Mouse (Mus musculus) CH12F3 (cell line): ENCODE results near the gene Stk39.

Experiments used
- in situ Hi-C: fragments of 300-500 bp; cut with MboI; formaldehyde crosslinking; loops from 2 replicates; pipeline ENCODE4 v1.14.3; 2020; ENCODE audit warnings: low sequenced_read_pairs

The Stk39 gene

DNA sequence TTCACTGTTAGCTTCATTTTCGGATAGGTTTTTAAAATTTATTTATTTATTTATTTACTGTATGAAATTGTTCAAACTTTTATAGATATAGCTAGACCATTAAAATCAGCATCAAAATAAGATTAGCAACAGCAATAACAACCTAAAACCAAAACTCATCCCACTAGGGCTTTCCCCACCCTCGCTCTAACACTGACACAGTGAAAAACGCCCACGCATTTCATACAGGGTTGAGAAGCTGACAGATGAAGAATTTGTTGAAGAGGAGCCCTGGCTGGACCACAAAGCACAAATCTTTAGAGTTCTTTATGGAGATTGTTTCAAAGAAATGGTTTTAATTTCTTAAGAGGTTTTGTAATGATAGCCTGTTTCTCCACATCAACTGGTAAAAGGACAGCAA lies 310.1 kb downstream of the Stk39 start:
- in situ Hi-C loops, result no loop called here

DNA sequence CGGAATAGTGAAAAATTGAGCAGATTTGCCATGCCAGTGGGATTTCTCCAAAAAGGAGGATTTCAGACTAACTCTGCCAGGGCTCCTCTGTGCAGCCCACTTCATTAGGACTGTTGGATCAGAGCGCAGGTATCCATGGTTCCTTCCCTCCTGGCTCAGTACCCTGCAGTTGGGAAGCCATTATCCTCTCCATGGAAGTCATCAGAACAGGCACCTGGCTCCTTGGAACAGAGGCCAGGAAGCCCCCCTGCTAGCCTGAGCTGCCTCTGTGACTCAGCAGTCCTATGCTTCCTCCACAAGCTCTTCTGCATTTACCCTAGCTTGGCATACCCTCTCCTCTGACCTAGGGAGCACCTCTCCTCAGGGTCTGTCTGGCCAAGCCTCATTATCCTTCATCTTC lies 311.5 kb downstream of the Stk39 start:
- in situ Hi-C loops, result no loop called here
